8 mouse cellular contexts compared by ENCODE assay signal in the genomic region with DNA sequence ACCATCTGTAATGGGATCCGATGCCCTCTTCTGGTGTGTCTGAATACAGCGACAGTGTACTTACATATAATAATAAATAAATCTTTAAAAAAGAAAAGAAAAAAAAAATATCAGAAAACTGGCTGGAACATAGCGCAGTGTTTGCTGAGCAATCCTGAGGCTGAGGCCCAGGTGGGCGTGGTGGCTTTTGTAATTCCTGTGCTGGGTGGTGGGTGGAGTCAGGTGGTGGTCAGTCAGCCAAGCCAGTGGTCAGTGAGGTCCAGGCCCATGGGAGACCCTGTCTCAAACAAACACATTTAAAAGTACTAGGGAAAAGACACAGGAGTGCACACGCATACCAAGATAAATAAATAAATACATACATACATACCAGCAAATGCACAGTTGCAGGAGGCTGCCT. TPM values are rescaled to one million over a fixed set of nuclear protein-coding genes. Genes with fewer than 3 reads are reported as not detected.
DNase-seq lines count a peak whose midpoint lies in the region; ATAC-seq and TF ChIP-seq lines count a peak whose summit lies in the region.

No protein-coding gene starts in this region.

- peak overlapping the region; percentile 21; the same call in 1 of the 2 replicates for H3K27ac ChIP-seq in forebrain, postnatal 0 days (ENCODE audit: low read depth, low read length)
- H3K27ac ChIP-seq in forebrain, embryonic 11.5 days (ENCODE audit: low read depth, low read length) = no peak overlapping the region
- peak overlapping the region; percentile 55 for H3K27ac ChIP-seq in heart, embryonic 15.5 days
- H3K27ac ChIP-seq in lung, embryonic 16.5 days (ENCODE audit: low read length) = peak overlapping the region; percentile 81

- no peak overlapping the region for H3K9ac ChIP-seq in forebrain, postnatal 0 days
- H3K9ac ChIP-seq in forebrain, embryonic 11.5 days (ENCODE audit: low read length) = no peak overlapping the region
- H3K9ac ChIP-seq in heart, embryonic 15.5 days = no peak overlapping the region
- H3K9ac ChIP-seq in lung, embryonic 16.5 days (ENCODE audit: low read length) = no peak overlapping the region

- H3K4me2 ChIP-seq in forebrain, postnatal 0 days (ENCODE audit: low read depth) = no peak overlapping the region
- no peak overlapping the region for H3K4me2 ChIP-seq in forebrain, embryonic 11.5 days (ENCODE audit: low read depth, low read length, severe bottlenecking)
- H3K4me2 ChIP-seq in heart, embryonic 15.5 days = no peak overlapping the region
- H3K4me2 ChIP-seq in lung, embryonic 16.5 days (ENCODE audit: low read depth, low read length) = no peak overlapping the region

- no peaks in the 10 kb centered on the region for H3K27me3 ChIP-seq in forebrain, postnatal 0 days (ENCODE audit: insufficient read depth, low read length)
- no peaks in the 10 kb centered on the region for H3K27me3 ChIP-seq in forebrain, embryonic 11.5 days (ENCODE audit: control insufficient read depth, insufficient read depth, low read length)
- no peaks in the 10 kb centered on the region for H3K27me3 ChIP-seq in heart, embryonic 15.5 days
- H3K27me3 ChIP-seq in lung, embryonic 16.5 days (ENCODE audit: control insufficient read depth, insufficient read depth, low read depth, low read length) = no peaks in the 10 kb centered on the region

- WGBS in forebrain, postnatal 0 days = 84% methylated on average over 5 of the region's 5 CpGs
- WGBS in forebrain, embryonic 11.5 days = 90% methylated on average over 5 of the region's 5 CpGs
- WGBS in heart, embryonic 15.5 days = 91% methylated on average over 5 of the region's 5 CpGs
- WGBS in lung, embryonic 16.5 days = 81% methylated on average over 5 of the region's 5 CpGs

- no peaks in the 10 kb centered on the region for H3K4me1 ChIP-seq in forebrain, postnatal 0 days (ENCODE audit: insufficient read depth)
- no peaks in the 10 kb centered on the region; the same call in 1 of the 2 replicates for H3K4me1 ChIP-seq in forebrain, embryonic 11.5 days (replicated peaks; ENCODE audit: control insufficient read depth, insufficient read depth, low read length)
- peaks cover 18% of the 10 kb centered on the region for H3K4me1 ChIP-seq in heart, embryonic 15.5 days (replicated peaks)
- peaks cover 13% of the 10 kb centered on the region for H3K4me1 ChIP-seq in lung, embryonic 16.5 days (replicated peaks; ENCODE audit: control insufficient read depth, insufficient read depth, low read length)

- no peaks in the 10 kb centered on the region for H3K9me3 ChIP-seq in forebrain, postnatal 0 days (ENCODE audit: low read length)
- H3K9me3 ChIP-seq in forebrain, embryonic 11.5 days (ENCODE audit: control insufficient read depth, low read length) = no peaks in the 10 kb centered on the region
- H3K9me3 ChIP-seq in heart, embryonic 15.5 days (replicated peaks) = no peaks in the 10 kb centered on the region
- H3K9me3 ChIP-seq in lung, embryonic 16.5 days (ENCODE audit: control insufficient read depth, low read length) = no peaks in the 10 kb centered on the region

- peaks cover 7% of the 10 kb centered on the region; the same call in 1 of the 2 replicates for H3K36me3 ChIP-seq in forebrain, postnatal 0 days (ENCODE audit: insufficient read depth)
- no peaks in the 10 kb centered on the region; the same call in 1 of the 2 replicates for H3K36me3 ChIP-seq in forebrain, embryonic 11.5 days (ENCODE audit: control insufficient read depth, insufficient read depth, low read length)
- no peaks in the 10 kb centered on the region for H3K36me3 ChIP-seq in heart, embryonic 15.5 days
- no peaks in the 10 kb centered on the region for H3K36me3 ChIP-seq in lung, embryonic 16.5 days (ENCODE audit: control insufficient read depth, insufficient read depth, low read length)

- no peak for TF ChIP-seq CTCF in forebrain, postnatal 0 days (IDR thresholded peaks at IDR 0.05; ENCODE audit: low read depth)

- no peak for ATAC-seq in forebrain, postnatal 0 days
- no peak for ATAC-seq in forebrain, embryonic 11.5 days (replicated peaks; ENCODE audit: low FRiP score)
- ATAC-seq in heart, embryonic 15.5 days (replicated peaks; ENCODE audit: insufficient number of reproducible peaks, insufficient read depth, low FRiP score, low read depth) = no peak
- ATAC-seq in lung, embryonic 16.5 days (ENCODE audit: low read depth) = no peak
- ATAC-seq in megakaryocyte, adult 5-6 weeks (ENCODE audit: poor library complexity, severe bottlenecking) = no peak

- H3K4me3 ChIP-seq in forebrain, postnatal 0 days (ENCODE audit: low read depth, low read length) = no peak overlapping the region
- H3K4me3 ChIP-seq in forebrain, embryonic 11.5 days (ENCODE audit: low read depth, low read length) = no peak overlapping the region
- no peak overlapping the region for H3K4me3 ChIP-seq in heart, embryonic 15.5 days
- H3K4me3 ChIP-seq in lung, embryonic 16.5 days (ENCODE audit: low read length) = no peak overlapping the region

- DNase-seq in forebrain, postnatal 0 days = no peak
- no peak for DNase-seq in forebrain, embryonic 11.5 days (ENCODE audit: low spot score)
- peak; percentile 55 for DNase-seq in adipocyte (ENCODE audit: low spot score)
- no peak for DNase-seq in spleen, postnatal 14 days (ENCODE audit: low spot score in 2 of 2)
- no peak for DNase-seq in spleen, adult 12 weeks (ENCODE audit: low spot score)

RNA-seq across cellular contexts. Expression of gene Pgd, which starts 5.5 kb away (rescaled TPM):
- total RNA-seq in forebrain, postnatal 0 days (2014; rRNA removed) = 24.1 and 24.8 TPM in 2 replicates
- polyA plus RNA-seq in forebrain, postnatal 0 days (2015; fragmentation: Nextera tagmentation; extraction: Ambion mirVana) = 79.8 and 86.0 TPM in 2 replicates
- polyA plus RNA-seq in forebrain, embryonic 11.5 days (2014; fragmentation: Nextera tagmentation; extraction: Ambion mirVana) = 51.3 and 56.9 TPM in 2 replicates
- polyA plus RNA-seq in heart, embryonic 15.5 days (2015; fragmentation: Nextera tagmentation; extraction: Ambion mirVana) = 66.7 and 81.5 TPM in 2 replicates
- 108 and 115 TPM in 2 replicates for polyA plus RNA-seq in lung, embryonic 16.5 days (2015; fragmentation: Nextera tagmentation; extraction: Ambion mirVana)
- total RNA-seq in megakaryocyte, adult 5-6 weeks (2015) = 163 and 175 TPM in 2 replicates
- 146 and 161 TPM in 2 replicates for total RNA-seq in megakaryocyte, adult 5-6 weeks (2017)

RNA-seq across cellular contexts. Expression of gene Cenps, which starts 34.7 kb away (rescaled TPM):
- 6.5 and 8.2 TPM in 2 replicates for total RNA-seq in forebrain, postnatal 0 days (2014; rRNA removed)
- 15.9 and 22.5 TPM in 2 replicates for polyA plus RNA-seq in forebrain, postnatal 0 days (2015; fragmentation: Nextera tagmentation; extraction: Ambion mirVana)
- 49.5 and 52.3 TPM in 2 replicates for polyA plus RNA-seq in forebrain, embryonic 11.5 days (2014; fragmentation: Nextera tagmentation; extraction: Ambion mirVana)
- polyA plus RNA-seq in heart, embryonic 15.5 days (2015; fragmentation: Nextera tagmentation; extraction: Ambion mirVana) = 18.4 and 19.5 TPM in 2 replicates
- 32.7 and 35.5 TPM in 2 replicates for polyA plus RNA-seq in lung, embryonic 16.5 days (2015; fragmentation: Nextera tagmentation; extraction: Ambion mirVana)
- total RNA-seq in megakaryocyte, adult 5-6 weeks (2015) = 13.0 and 15.8 TPM in 2 replicates
- 7.7 and 18.6 TPM in 2 replicates for total RNA-seq in megakaryocyte, adult 5-6 weeks (2017)

RNA-seq across cellular contexts. Expression of gene Cort, which starts 45.5 kb away (rescaled TPM):
- 4.5 and 7.5 TPM in 2 replicates for total RNA-seq in forebrain, postnatal 0 days (2014; rRNA removed)
- 7.8 and 10.9 TPM in 2 replicates for polyA plus RNA-seq in forebrain, postnatal 0 days (2015; fragmentation: Nextera tagmentation; extraction: Ambion mirVana)
- polyA plus RNA-seq in forebrain, embryonic 11.5 days (2014; fragmentation: Nextera tagmentation; extraction: Ambion mirVana) = 0.49 and 1.3 TPM in 2 replicates
- polyA plus RNA-seq in heart, embryonic 15.5 days (2015; fragmentation: Nextera tagmentation; extraction: Ambion mirVana) = 0.22 and 0.25 TPM in 2 replicates
- polyA plus RNA-seq in lung, embryonic 16.5 days (2015; fragmentation: Nextera tagmentation; extraction: Ambion mirVana) = 0.44 TPM in 1 of 2 replicates, not detected in the other
- total RNA-seq in megakaryocyte, adult 5-6 weeks (2015) = not detected in 2 replicates
- 0.51 TPM in 1 of 2 replicates, not detected in the other for total RNA-seq in megakaryocyte, adult 5-6 weeks (2017)
